Mouse (Mus musculus) midbrain, embryonic 12.5 days (tissue): ENCODE results near the gene Kctd20. TPM values are rescaled to one million over a fixed set of nuclear protein-coding genes. Genes with fewer than 3 reads are reported as not detected.

Experiments
- ATAC-seq: fragments of 200-750 bp; cut with Nextera tagmentation; 2 replicates; pipeline ENCODE4 v1.8.0; 2017; ENCODE audit warnings: low read depth, moderate TSS enrichment, moderate library complexity; ENCODE audit not compliant: low FRiP score
- H3K27ac ChIP-seq: fragments of 300-500 bp; sonication (generic); replicated peaks from 2 replicates; pipeline ENCODE4 v1.5.1; 2016; ENCODE audit warnings: mild to moderate bottlenecking
- H3K27me3 ChIP-seq: fragments of 300-500 bp; sonication (generic); 2 replicates; pipeline ENCODE4 v1.6.1; 2016; ENCODE audit warnings: mild to moderate bottlenecking
- H3K36me3 ChIP-seq: fragments of 300-500 bp; sonication (generic); 2 replicates; pipeline ENCODE4 v1.6.1; 2016
- H3K4me1 ChIP-seq: fragments of 300-500 bp; sonication (generic); 2 replicates; pipeline ENCODE4 v1.6.1; 2016
- H3K4me2 ChIP-seq: fragments of 300-500 bp; sonication (generic); replicated peaks from 2 replicates; pipeline ENCODE4 v1.6.1; 2016; ENCODE audit warnings: mild to moderate bottlenecking, moderate library complexity
- H3K4me3 ChIP-seq: fragments of 300-500 bp; sonication (generic); 2 replicates; pipeline ENCODE4 v1.5.1; 2016; ENCODE audit warnings: mild to moderate bottlenecking
- H3K9ac ChIP-seq: fragments of 300-500 bp; sonication (generic); replicated peaks from 2 replicates; pipeline ENCODE4 v1.6.1; 2016; ENCODE audit warnings: mild to moderate bottlenecking, moderate library complexity
- H3K9me3 ChIP-seq: fragments of 300-500 bp; sonication (generic); 2 replicates; pipeline ENCODE4 v1.6.1; 2016; ENCODE audit warnings: mild to moderate bottlenecking
- WGBS: fragments of 180-500 bp; shearing (Covaris S2); methylation state at CpG from one replicate; pipeline ENCODE4 v1.1.7; 2016; 5-methylcytosine and 5-hydroxymethylcytosine counted together
- polyA plus RNA-seq: library from polyadenylated mRNA; unstranded; fragments of >200 nt; fragmentation: Nextera tagmentation; extraction: Ambion mirVana; gene quantifications from 2 replicates; pipeline ENCODE4 v1.2.1, GENCODE M21; 2016

The Kctd20 gene
- polyA plus RNA-seq, 1 experiment from 2014 or later = 115 TPM

- no peaks in the 10 kb centered on the region for H3K9me3 ChIP-seq
- no peak overlapping the region for H3K4me3 ChIP-seq
- H3K27me3 ChIP-seq = no peaks in the 10 kb centered on the region
- no peaks in the 10 kb centered on the region for H3K4me1 ChIP-seq
- no peaks in the 10 kb centered on the region for H3K36me3 ChIP-seq
- H3K4me2 ChIP-seq = no peak overlapping the region
- no peak overlapping the region for H3K9ac ChIP-seq
- WGBS = 21% methylated on average over 2 of the region's 2 CpGs
- no peak for ATAC-seq
- H3K27ac ChIP-seq = no peak overlapping the region
Measured at GRCm38 (mm10) chr17:29015638-29016037, 63.9 kb downstream of the Kctd20 start.

- no peaks in the 10 kb centered on the region for H3K9me3 ChIP-seq
- H3K4me1 ChIP-seq = no peaks in the 10 kb centered on the region
- no peak overlapping the region for H3K4me2 ChIP-seq
- ATAC-seq = no peak
- H3K27ac ChIP-seq = no peak overlapping the region
- H3K36me3 ChIP-seq = no peaks in the 10 kb centered on the region
- 91% methylated on average over 4 of the region's 4 CpGs for WGBS
- H3K4me3 ChIP-seq = no peak overlapping the region
- H3K9ac ChIP-seq = no peak overlapping the region
- no peaks in the 10 kb centered on the region for H3K27me3 ChIP-seq
Measured at GRCm38 (mm10) chr17:29016705-29017104, 65.0 kb downstream of the Kctd20 start.

GRCm38 (mm10) chr17:29018292-29018984 is 66.7 kb downstream of the Kctd20 start:
- no peaks in the 10 kb centered on the region for H3K9me3 ChIP-seq
- H3K4me2 ChIP-seq = no peak overlapping the region
- H3K4me3 ChIP-seq = no peak overlapping the region
- 54% methylated on average over 11 of the region's 11 CpGs for whole genome bisulfite sequencing
- H3K27ac ChIP-seq = no peak overlapping the region
- H3K4me1 ChIP-seq = no peaks in the 10 kb centered on the region
- H3K9ac ChIP-seq = no peak overlapping the region
- H3K27me3 ChIP-seq = no peaks in the 10 kb centered on the region
- H3K36me3 ChIP-seq = no peaks in the 10 kb centered on the region
- no peak for ATAC-seq

Other genes with a start within 250 kb of the Kctd20 start
- 3.4 and 3.5 TPM in 2 replicates for gene AC170998.1, start 225.9 kb upstream of the Kctd20 start, polyA plus RNA-seq
- 1.2 and 1.5 TPM in 2 replicates for gene Mapk13, start 182.7 kb upstream of the Kctd20 start, polyA plus RNA-seq
- gene Brpf3, start 150.9 kb upstream of the Kctd20 start, polyA plus RNA-seq = 15.0 and 17.3 TPM in 2 replicates
- gene Pnpla1, start 93.5 kb upstream of the Kctd20 start, polyA plus RNA-seq = not detected in 2 replicates
- gene 4930539E08Rik, start 36.6 kb upstream of the Kctd20 start, polyA plus RNA-seq = 0.15 and 0.26 TPM in 2 replicates
- 0.30 TPM in 1 of 2 replicates, not detected in the other for gene Pxt1, start 8.1 kb upstream of the Kctd20 start, polyA plus RNA-seq
- 150 and 151 TPM in 2 replicates for gene Stk38, start 56.0 kb downstream of the Kctd20 start, polyA plus RNA-seq
- gene Srsf3, start 80.7 kb downstream of the Kctd20 start, polyA plus RNA-seq = 730 and 734 TPM in 2 replicates
- gene Cdkn1a, start 139.0 kb downstream of the Kctd20 start, polyA plus RNA-seq = 23.5 and 24.8 TPM in 2 replicates
- gene Rab44, start 162.2 kb downstream of the Kctd20 start, polyA plus RNA-seq = 0.29 TPM in 1 of 2 replicates, not detected in the other